Mouse (Mus musculus) CH12.LX (cell line): ENCODE results near the gene Lama2. TPM values are rescaled to one million over a fixed set of nuclear protein-coding genes. Genes with fewer than 3 reads are reported as not detected.

ENCODE experiments used
- DNase-seq: peaks from one replicate; pipeline ENCODE4 v3.0.0-alpha.2; 2013; ENCODE audit errors: extremely low read depth
- H3K27ac ChIP-seq: 2 replicates; pipeline ENCODE4 v1.5.1; 2012; ENCODE audit warnings: low read depth, mild to moderate bottlenecking, control low read depth, moderate library complexity; ENCODE audit not compliant: insufficient read depth
- H3K27me3 ChIP-seq: replicated peaks from 2 replicates; pipeline ENCODE3; 2012; ENCODE audit warnings: inconsistent platforms
- H3K36me3 ChIP-seq, 2 experiments: replicated peaks in 1 of 2; 2 replicates each; pipeline versions ENCODE3 to v1.6.1; 2012; ENCODE audit warnings: inconsistent platforms in 1 of 2, low read length in 1 of 2, mild to moderate bottlenecking in 1 of 2, mixed read lengths in 1 of 2, moderate library complexity in 1 of 2; ENCODE audit not compliant: control insufficient read depth in 1 of 2, insufficient read depth in 1 of 2
- H3K4me1 ChIP-seq, 2 experiments: 2 replicates each; pipeline ENCODE4 v1.6.1; 2012; ENCODE audit warnings: inconsistent platforms in 1 of 2, moderate library complexity in 1 of 2; ENCODE audit not compliant: insufficient read depth in 2 of 2, control insufficient read depth in 1 of 2
- H3K4me2 ChIP-seq: 2 replicates; pipeline ENCODE4 v1.6.1; 2012; ENCODE audit warnings: low read depth, mild to moderate bottlenecking, control low read depth; ENCODE audit not compliant: poor library complexity, insufficient read depth, severe bottlenecking
- H3K4me3 ChIP-seq, 3 experiments: fragments of 150-350 bp in 1 of 3; sonication (generic) in 1 of 3; replicated peaks in 1 of 3; 2 replicates each; pipeline versions ENCODE3 to v1.5.1; 2011 to 2012; ENCODE audit warnings: low read depth in 2 of 3, low read length in 2 of 3, mild to moderate bottlenecking in 2 of 3, moderate library complexity in 2 of 3, control low read depth in 1 of 3, improper control_type of control experiment in 1 of 3, inconsistent platforms in 1 of 3, mixed read lengths in 1 of 3; ENCODE audit not compliant: poor library complexity in 1 of 3
- H3K79me2 ChIP-seq: replicated peaks from 2 replicates; pipeline ENCODE4 v1.6.1; 2012; ENCODE audit warnings: mild to moderate bottlenecking, moderate library complexity; ENCODE audit not compliant: control insufficient read depth, poor library complexity, insufficient read depth, severe bottlenecking; ENCODE audit errors: extremely low read depth
- H3K9ac ChIP-seq: 2 replicates; pipeline ENCODE4 v1.6.1; 2012; ENCODE audit warnings: low read depth, mild to moderate bottlenecking, control low read depth, moderate library complexity; ENCODE audit not compliant: insufficient read depth
- H3K9me3 ChIP-seq: replicated peaks from 2 replicates; pipeline ENCODE3; 2012; ENCODE audit warnings: low read length, inconsistent platforms, mixed read lengths
- CHD1 ChIP-seq: IDR thresholded peaks from 2 replicates; pipeline ENCODE4 v1.6.1; 2012; ENCODE audit warnings: low read depth, low read length, improper control_type of control experiment, inconsistent platforms
- E2F4 ChIP-seq: IDR thresholded peaks from 2 replicates; pipeline ENCODE4 v1.6.1; 2011; ENCODE audit warnings: low read depth, low read length, improper control_type of control experiment; ENCODE audit not compliant: insufficient replicate concordance
- ELF1 ChIP-seq: IDR thresholded peaks from 2 replicates; pipeline ENCODE4 v1.6.1; 2014; ENCODE audit warnings: low read depth, mild to moderate bottlenecking, inconsistent platforms, low read length, improper control_type of control experiment
- ETS1 ChIP-seq: conservative IDR thresholded peaks from 2 replicates; pipeline ENCODE4 v1.6.1; 2012; ENCODE audit warnings: low read depth, mild to moderate bottlenecking, inconsistent platforms, low read length, improper control_type of control experiment, moderate library complexity
- JUN ChIP-seq: IDR thresholded peaks from 2 replicates; pipeline ENCODE4 v1.6.1; 2011; ENCODE audit warnings: low read depth, mild to moderate bottlenecking, low read length, improper control_type of control experiment, moderate library complexity; ENCODE audit not compliant: insufficient read depth
- MAX ChIP-seq: IDR thresholded peaks from 2 replicates; pipeline ENCODE4 v1.6.1; 2011; ENCODE audit warnings: low read length, improper control_type of control experiment
- POLR2AphosphoS2 ChIP-seq: IDR thresholded peaks from 2 replicates; pipeline ENCODE4 v1.6.1; 2011; ENCODE audit warnings: low read depth, low read length, improper control_type of control experiment
- RAD21 ChIP-seq: IDR thresholded peaks from 2 replicates; pipeline ENCODE4 v1.6.1; 2011; ENCODE audit warnings: low read depth, mild to moderate bottlenecking, low read length, improper control_type of control experiment, moderate library complexity
- RCOR1 ChIP-seq: conservative IDR thresholded peaks from 2 replicates; pipeline ENCODE4 v1.6.1; 2012; ENCODE audit warnings: low read depth, mild to moderate bottlenecking, inconsistent platforms, low read length, improper control_type of control experiment
- SIN3A ChIP-seq: IDR thresholded peaks from 2 replicates; pipeline ENCODE4 v1.6.1; 2012; ENCODE audit warnings: low read length, improper control_type of control experiment, inconsistent platforms
- TCF12 ChIP-seq: IDR thresholded peaks from 2 replicates; pipeline ENCODE4 v1.6.1; 2014; ENCODE audit warnings: low read depth, mild to moderate bottlenecking, inconsistent platforms, low read length, improper control_type of control experiment
- dilution Hi-C: fragments of 300-500 bp; cut with MboI; formaldehyde crosslinking; loops from 2 replicates; pipeline ENCODE4 v1.14.3; 2020; ENCODE audit warnings: low sequenced_read_pairs; ENCODE audit not compliant: extremely low pct_unique_long_range_greater_than_20kb, extremely low pct_ligation_motif_present
- in situ Hi-C: fragments of 300-500 bp; cut with MboI; formaldehyde crosslinking; loops from 3 replicates; pipeline ENCODE4 v1.14.3; 2019; ENCODE audit warnings: low sequenced_read_pairs, low pct_ligation_motif_present, low pct_unique_long_range_greater_than_20kb, mixed read lengths
- polyA plus RNA-seq: library from polyadenylated mRNA; unstranded; fragments of >175 nt; gene quantifications from 2 replicates; pipeline ENCODE4 v1.2.1, GENCODE M21; 2012; ENCODE audit warnings: low read depth; ENCODE audit not compliant: insufficient read length
- total RNA-seq, 2 experiments: library from RNA; depleted of rRNA; stranded (reverse); fragments of 300-350 nt in 1 of 2; fragments of >200 nt in 1 of 2; gene quantifications; 2 replicates each; pipeline ENCODE4 v1.2.3; 2012 to 2014

The Lama2 gene
- total and polyA plus RNA-seq, 3 experiments = not detected

GRCm38 (mm10) chr10:27001554-27002178 lies 617.9 kb downstream of the Lama2 start:
- H3K79me2 ChIP-seq = no peaks in the 10 kb centered on the region
- no peak overlapping the region for H3K27ac ChIP-seq
- H3K36me3 ChIP-seq = no peaks in the 10 kb centered on the region
- H3K9ac ChIP-seq = no peak overlapping the region
- no peak for DNase-seq
- TF ChIP-seq E2F4 (no peak), POLR2AphosphoS2 (no peak)
- H3K4me1 ChIP-seq = no peaks in the 10 kb centered on the region
- dilution Hi-C loops (no loop called here), in situ Hi-C loops (no loop called here)
- H3K4me2 ChIP-seq = no peak overlapping the region
- no peaks in the 10 kb centered on the region for H3K27me3 ChIP-seq
- H3K9me3 ChIP-seq = no peaks in the 10 kb centered on the region
- H3K4me3 ChIP-seq = no peak overlapping the region

GRCm38 (mm10) chr10:26996684-26997083 lies 622.9 kb downstream of the Lama2 start:
- no peaks in the 10 kb centered on the region for H3K27me3 ChIP-seq
- H3K79me2 ChIP-seq = no peaks in the 10 kb centered on the region
- H3K4me2 ChIP-seq = no peak overlapping the region; the same call in 1 of the 2 replicates
- TF ChIP-seq RCOR1 (no peak), MAX (no peak), ETS1 (no peak), TCF12 (no peak), POLR2AphosphoS2 (no peak), RAD21 (no peak), CHD1 (no peak), ELF1 (no peak), JUN (no peak), SIN3A (no peak)
- TF ChIP-seq, all 38 proteins: peak for 0
- H3K9ac ChIP-seq = no peak overlapping the region
- H3K9me3 ChIP-seq = no peaks in the 10 kb centered on the region
- dilution Hi-C loops = no loop called here
- no peak overlapping the region for H3K27ac ChIP-seq
- in situ Hi-C loops = loop anchor here (25.0 kb wide), 1 partner anchor 284 kb away; no protein-coding TSS in a partner anchor
- H3K4me1 ChIP-seq = peaks cover 0 to 8% of the 10 kb centered on the region in 2 experiments; a peak in 2 of 4 replicates
- no peak overlapping the region for H3K4me3 ChIP-seq
- no peaks in the 10 kb centered on the region for H3K36me3 ChIP-seq
- DNase-seq = no peak

GRCm38 (mm10) chr10:26995987-26996386 lies 623.6 kb downstream of the Lama2 start:
- dilution Hi-C loops (no loop called here), in situ Hi-C loops (loop anchor here (25.0 kb wide), 1 partner anchor 284 kb away; no protein-coding TSS in a partner anchor)
- H3K4me2 ChIP-seq = peak overlapping the region; percentile 38; the same call in 1 of the 2 replicates
- peaks cover 0 to 8% of the 10 kb centered on the region in 2 experiments; a peak in 2 of 4 replicates for H3K4me1 ChIP-seq
- H3K27me3 ChIP-seq = no peaks in the 10 kb centered on the region
- H3K36me3 ChIP-seq = no peaks in the 10 kb centered on the region
- TF ChIP-seq JUN = no peak
- TF ChIP-seq ETS1 = 0 out of 2 replicates have a peak, but pooled peaks have one; percentile 31
- no peak overlapping the region for H3K4me3 ChIP-seq
- no peak overlapping the region for H3K27ac ChIP-seq
- H3K9me3 ChIP-seq = no peaks in the 10 kb centered on the region
- no peaks in the 10 kb centered on the region for H3K79me2 ChIP-seq
- no peak overlapping the region for H3K9ac ChIP-seq
- peak; percentile 19 for DNase-seq
